10 mouse cellular contexts compared by ENCODE assay signal in genomic region chr4:42951206-42952195, GRCm38 (mm10). TPM values are rescaled to one million over a fixed set of nuclear protein-coding genes. Genes with fewer than 3 reads are reported as not detected.
A peak's percentile ranks its signal among the peaks of the same experiment; 100 is the strongest.
DNase-seq lines count a peak whose midpoint lies in the region; ATAC-seq and TF ChIP-seq lines count a peak whose summit lies in the region.
"Had no signal": no experiment of that assay in that cellular context is flagged by ENCODE, and none has a peak within 500 bp of the region (broad histone marks: within the 10 kb centered on the region; RNA-seq: fewer than 3 reads in every experiment).

No protein-coding gene starts in this region.

- in situ Hi-C loops in CH12.LX (cut with MboI; ENCODE audit: low pct_ligation_motif_present, low pct_unique_long_range_greater_than_20kb, low sequenced_read_pairs), result no loop called here

- TF ChIP-seq RAD21 in CH12.LX (IDR thresholded peaks at IDR 0.05; ENCODE audit: low read depth, low read length), result no peak

- H3K36me3 ChIP-seq in CH12.LX (replicated peaks in 1 of 2; ENCODE audit: control insufficient read depth in 1 of 2, insufficient read depth in 1 of 2, low read length in 1 of 2), result peaks cover 0 to 13% of the 10 kb centered on the region in 2 experiments
- peaks cover 17% of the 10 kb centered on the region for H3K36me3 ChIP-seq in heart, embryonic 13.5 days
- H3K36me3 ChIP-seq in limb, embryonic 15.5 days, result peaks cover 7% of the 10 kb centered on the region

- ATAC-seq in heart, embryonic 13.5 days (ENCODE audit: extremely low read depth, insufficient number of reproducible peaks, low FRiP score, low TSS enrichment), result no peak
- ATAC-seq in limb, embryonic 15.5 days (ENCODE audit: insufficient number of reproducible peaks, low FRiP score, low TSS enrichment, low read depth), result no peak

- H3K4me1 ChIP-seq in CH12.LX (ENCODE audit: control insufficient read depth in 1 of 2, insufficient read depth in 2 of 2), result peaks cover 8 to 63% of the 10 kb centered on the region in 2 experiments
- peaks cover 55% of the 10 kb centered on the region for H3K4me1 ChIP-seq in heart, embryonic 13.5 days
- peaks cover 35% of the 10 kb centered on the region for H3K4me1 ChIP-seq in limb, embryonic 15.5 days
- H3K4me1 ChIP-seq in lung, adult 2 months (ENCODE audit: control insufficient read depth, insufficient read depth, low read length), result peaks cover 6% of the 10 kb centered on the region

- H3K27ac ChIP-seq in CH12.LX (ENCODE audit: insufficient read depth, low read depth), result no peak overlapping the region
- peak overlapping the region; percentile 98 for H3K27ac ChIP-seq in heart, embryonic 13.5 days (replicated peaks)
- no peak overlapping the region for H3K27ac ChIP-seq in limb, embryonic 15.5 days
- H3K27ac ChIP-seq: macrophage had no signal

- H3K79me2 ChIP-seq in CH12.LX (replicated peaks; ENCODE audit: control insufficient read depth, extremely low read depth, insufficient read depth, poor library complexity, severe bottlenecking), result no peaks in the 10 kb centered on the region

- peak; percentile 23 to 41 for DNase-seq in cerebellum, adult 18-20 months
- no peak for DNase-seq in cerebellum, postnatal 36 days
- no peak for DNase-seq in CH12.LX (ENCODE audit: extremely low read depth)
- no peak for DNase-seq in urinary bladder, adult 2 months (ENCODE audit: low spot score)
- no peak for DNase-seq in lung, adult 2 months
- no peak for DNase-seq in left cerebral cortex, postnatal 4 days

- H3K27me3 ChIP-seq in CH12.LX (replicated peaks), result peaks cover 18% of the 10 kb centered on the region
- H3K27me3 ChIP-seq in heart, embryonic 13.5 days (replicated peaks), result peaks cover 19% of the 10 kb centered on the region
- peaks cover 12% of the 10 kb centered on the region for H3K27me3 ChIP-seq in limb, embryonic 15.5 days

- intact Hi-C loops in left cerebral cortex, postnatal 4 days (cut with DNase I), result no loop called here

- no peaks in the 10 kb centered on the region for H3K9me3 ChIP-seq in CH12.LX (replicated peaks; ENCODE audit: low read length)
- H3K9me3 ChIP-seq in heart, embryonic 13.5 days, result no peaks in the 10 kb centered on the region
- H3K9me3 ChIP-seq in limb, embryonic 15.5 days, result no peaks in the 10 kb centered on the region

- H3K4me3 ChIP-seq in CH12.LX (replicated peaks in 1 of 3; ENCODE audit: low read depth in 2 of 3, low read length in 2 of 3, poor library complexity in 1 of 3), result no peak overlapping the region
- H3K4me3 ChIP-seq in heart, embryonic 13.5 days, result peak overlapping the region; percentile 74
- H3K4me3 ChIP-seq in limb, embryonic 15.5 days, result 0 out of 2 replicates have a peak overlapping the region, but pooled peaks have one; percentile 87
- H3K4me3 ChIP-seq in lung, adult 2 months (replicated peaks; ENCODE audit: extremely low read depth, low read depth, low read length), result no peak overlapping the region

- TF ChIP-seq CTCF in CH12.LX (conservative IDR thresholded peaks at IDR 0.05 in 1 of 2, IDR thresholded peaks at IDR 0.05 in 1 of 2; ENCODE audit: low read depth in 2 of 2, low read length in 2 of 2), result no peak
- no peak for TF ChIP-seq CTCF in lung, adult 2 months (IDR thresholded peaks at IDR 0.05; ENCODE audit: insufficient read depth, low read length)

- dilution Hi-C loops in CH12.LX (cut with MboI; ENCODE audit: extremely low pct_ligation_motif_present, extremely low pct_unique_long_range_greater_than_20kb, low sequenced_read_pairs), result no loop called here

- no peak for TF ChIP-seq EP300 in CH12.LX (IDR thresholded peaks at IDR 0.05; ENCODE audit: low read length)

- 65% methylated on average over 11 of the region's 11 CpGs for WGBS in heart, embryonic 13.5 days
- WGBS in limb, embryonic 15.5 days, result 60% methylated on average over 11 of the region's 11 CpGs
- WGBS in lung, adult 2 months, result 67% methylated on average over 11 of the region's 11 CpGs

- no peak for TF ChIP-seq POLR2A in CH12.LX (IDR thresholded peaks at IDR 0.05; ENCODE audit: low read depth, low read length)
- TF ChIP-seq POLR2A in lung, adult 2 months (IDR thresholded peaks at IDR 0.05; ENCODE audit: borderline replicate concordance, extremely low read depth, low read depth, low read length), result no peak

- no peak overlapping the region for H3K9ac ChIP-seq in CH12.LX (ENCODE audit: insufficient read depth, low read depth)
- H3K9ac ChIP-seq in heart, embryonic 13.5 days, result peak overlapping the region; percentile 97
- no peak overlapping the region for H3K9ac ChIP-seq in limb, embryonic 15.5 days

- H3K4me2 ChIP-seq in CH12.LX (ENCODE audit: insufficient read depth, low read depth, poor library complexity, severe bottlenecking), result no peak overlapping the region
- H3K4me2 ChIP-seq in heart, embryonic 13.5 days, result peak overlapping the region; percentile 96
- peak overlapping the region; percentile 21 for H3K4me2 ChIP-seq in limb, embryonic 15.5 days

TF ChIP-seq in CH12.LX, 34 proteins besides CTCF, POLR2A, EP300 and RAD21:
- TF ChIP-seq USF2 (conservative IDR thresholded peaks at IDR 0.05; ENCODE audit: low read depth, low read length), result no peak
- 0 out of 2 replicates have a peak, but pooled peaks have one; percentile 10 for TF ChIP-seq ETS1 (conservative IDR thresholded peaks at IDR 0.05; ENCODE audit: low read depth, low read length)

RNA-seq across cellular contexts. Expression of gene Dnajb5, which starts 1.9 kb away (rescaled TPM):
- total RNA-seq in CH12.LX (2012; rRNA removed), result 2.7 and 3.2 TPM in 2 replicates
- 1.9 and 2.2 TPM in 2 replicates for total RNA-seq in CH12.LX (2014; rRNA removed)
- polyA plus RNA-seq in CH12.LX (2012; ENCODE audit: insufficient read length, low read depth), result 3.9 and 4.2 TPM in 2 replicates
- polyA plus RNA-seq in heart, embryonic 13.5 days (2015; fragmentation: Nextera tagmentation; extraction: Ambion mirVana), result 12.2 and 14.3 TPM in 2 replicates
- 11.2 and 13.5 TPM in 2 replicates for polyA plus RNA-seq in limb, embryonic 15.5 days (2015; fragmentation: Nextera tagmentation; extraction: Ambion mirVana)
- 26.1 and 46.1 TPM in 2 replicates for polyA plus RNA-seq in urinary bladder, adult 2 months (2012; rRNA removed)
- 20.0 and 22.1 TPM in 2 replicates for polyA plus RNA-seq in lung, adult 2 months (2012; rRNA removed)
- 100 to 1,000 TPM; 152 to 156 TPM for total RNA-seq in left cerebral cortex, postnatal 4 days (2021)

RNA-seq across cellular contexts. Expression of gene 1700022I11Rik, which starts 17.9 kb away (rescaled TPM):
- 0.55 and 1.4 TPM in 2 replicates for total RNA-seq in CH12.LX (2012; rRNA removed)
- not detected in 2 replicates for total RNA-seq in CH12.LX (2014; rRNA removed)
- polyA plus RNA-seq in CH12.LX (2012; ENCODE audit: insufficient read length, low read depth), result 0.07 and 0.24 TPM in 2 replicates
- polyA plus RNA-seq in heart, embryonic 13.5 days (2015; fragmentation: Nextera tagmentation; extraction: Ambion mirVana), result 0.51 and 0.57 TPM in 2 replicates
- 0.42 and 0.55 TPM in 2 replicates for polyA plus RNA-seq in limb, embryonic 15.5 days (2015; fragmentation: Nextera tagmentation; extraction: Ambion mirVana)
- polyA plus RNA-seq in urinary bladder, adult 2 months (2012; rRNA removed), result not detected in 2 replicates
- polyA plus RNA-seq in lung, adult 2 months (2012; rRNA removed), result not detected in 2 replicates
- not detected for total RNA-seq in left cerebral cortex, postnatal 4 days (2021)
- polyA plus RNA-seq: gonadal fat pad, adult 2 months had no signal

RNA-seq across cellular contexts. Expression of gene Phf24, which starts 35.0 kb away (rescaled TPM):
- total RNA-seq in CH12.LX (2012; rRNA removed) (not detected in 2 replicates), CH12.LX (2014; rRNA removed) (not detected in 2 replicates)
- not detected in 2 replicates for polyA plus RNA-seq in CH12.LX (2012; ENCODE audit: insufficient read length, low read depth)
- 3.7 and 4.0 TPM in 2 replicates for polyA plus RNA-seq in heart, embryonic 13.5 days (2015; fragmentation: Nextera tagmentation; extraction: Ambion mirVana)
- 2.0 and 2.2 TPM in 2 replicates for polyA plus RNA-seq in limb, embryonic 15.5 days (2015; fragmentation: Nextera tagmentation; extraction: Ambion mirVana)
- 4.0 and 4.7 TPM in 2 replicates for polyA plus RNA-seq in urinary bladder, adult 2 months (2012; rRNA removed)
- polyA plus RNA-seq in lung, adult 2 months (2012; rRNA removed), result 7.6 and 10.3 TPM in 2 replicates
- total RNA-seq in left cerebral cortex, postnatal 4 days (2021), result 100 to 1,000 TPM; 156 to 162 TPM
- polyA plus RNA-seq: macrophage had no signal

RNA-seq across cellular contexts. Expression of gene Vcp, which starts 48.8 kb away (rescaled TPM):
- 237 and 301 TPM in 2 replicates for total RNA-seq in CH12.LX (2012; rRNA removed)
- total RNA-seq in CH12.LX (2014; rRNA removed), result 200 and 203 TPM in 2 replicates
- polyA plus RNA-seq in CH12.LX (2012; ENCODE audit: insufficient read length, low read depth), result 462 and 463 TPM in 2 replicates
- 459 and 479 TPM in 2 replicates for polyA plus RNA-seq in heart, embryonic 13.5 days (2015; fragmentation: Nextera tagmentation; extraction: Ambion mirVana)
- polyA plus RNA-seq in limb, embryonic 15.5 days (2015; fragmentation: Nextera tagmentation; extraction: Ambion mirVana), result 505 and 519 TPM in 2 replicates
- 176 and 192 TPM in 2 replicates for polyA plus RNA-seq in urinary bladder, adult 2 months (2012; rRNA removed)
- polyA plus RNA-seq in lung, adult 2 months (2012; rRNA removed), result 118 and 146 TPM in 2 replicates
- 100 to 1,000 TPM; 244 to 265 TPM for total RNA-seq in left cerebral cortex, postnatal 4 days (2021)

RNA-seq across cellular contexts. Expression of gene Fancg, which starts 58.8 kb away (rescaled TPM):
- total RNA-seq in CH12.LX (2012; rRNA removed) (13.2 and 14.8 TPM in 2 replicates), CH12.LX (2014; rRNA removed) (12.3 and 13.7 TPM in 2 replicates)
- polyA plus RNA-seq in CH12.LX (2012; ENCODE audit: insufficient read length, low read depth), result 15.1 and 18.7 TPM in 2 replicates
- polyA plus RNA-seq in heart, embryonic 13.5 days (2015; fragmentation: Nextera tagmentation; extraction: Ambion mirVana), result 10.8 and 11.0 TPM in 2 replicates
- polyA plus RNA-seq in limb, embryonic 15.5 days (2015; fragmentation: Nextera tagmentation; extraction: Ambion mirVana), result 20.7 and 26.1 TPM in 2 replicates
- polyA plus RNA-seq in urinary bladder, adult 2 months (2012; rRNA removed), result 9.5 and 11.6 TPM in 2 replicates
- 9.1 and 12.8 TPM in 2 replicates for polyA plus RNA-seq in lung, adult 2 months (2012; rRNA removed)
- total RNA-seq in left cerebral cortex, postnatal 4 days (2021), result 10 to 100 TPM; 15.7 to 16.8 TPM

Comparison
In these comparisons a context has a peak if more than half of its experiments do, and no peak if none do; other contexts are left out.
1. DNase-seq: peak in cerebellum, adult 18-20 months (2 of 2); none in cerebellum, postnatal 36 days (0 of 2), CH12.LX (single experiment), urinary bladder, adult 2 months (single experiment), lung, adult 2 months (single experiment) and left cerebral cortex, postnatal 4 days (single experiment).
2. H3K4me3 ChIP-seq: peak in heart, embryonic 13.5 days (single experiment) and limb, embryonic 15.5 days (single experiment); none in CH12.LX (0 of 3) and lung, adult 2 months (single experiment).